Mouse (Mus musculus): Measurements from ENCODE around the gene Pgap2. TPM values are rescaled to one million over a fixed set of nuclear protein-coding genes. Genes with fewer than 3 reads are reported as not detected.
"Not testable (repeated sequence)": the region's sequence is repeated elsewhere in the genome, so short reads cannot be mapped to it uniquely, and the experiment has no call there.

The Pgap2 gene
- total RNA-seq, 2 experiments from 2014 or later, result 27.1 to 29.1 TPM

DNA sequence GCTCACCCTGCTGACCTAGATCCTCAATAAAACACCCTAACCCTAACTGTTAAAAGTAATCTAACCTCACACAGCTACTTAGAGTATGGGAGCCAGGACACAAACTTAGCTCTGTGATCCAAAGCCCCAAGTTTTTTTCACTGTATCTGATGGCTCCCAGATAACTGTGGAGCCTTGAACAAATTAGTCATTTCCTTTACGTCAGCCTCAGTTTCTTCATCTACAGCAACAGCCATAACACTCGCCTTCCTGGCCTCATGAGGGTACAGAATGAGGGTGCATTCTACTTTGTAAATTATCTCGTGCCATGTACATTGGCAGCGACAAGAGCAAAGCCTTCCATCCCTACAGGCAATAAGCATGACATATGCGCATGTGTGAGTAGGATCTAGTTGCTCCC, 32.4 kb downstream of the Pgap2 start:
- no peak for DNase-seq

DNA sequence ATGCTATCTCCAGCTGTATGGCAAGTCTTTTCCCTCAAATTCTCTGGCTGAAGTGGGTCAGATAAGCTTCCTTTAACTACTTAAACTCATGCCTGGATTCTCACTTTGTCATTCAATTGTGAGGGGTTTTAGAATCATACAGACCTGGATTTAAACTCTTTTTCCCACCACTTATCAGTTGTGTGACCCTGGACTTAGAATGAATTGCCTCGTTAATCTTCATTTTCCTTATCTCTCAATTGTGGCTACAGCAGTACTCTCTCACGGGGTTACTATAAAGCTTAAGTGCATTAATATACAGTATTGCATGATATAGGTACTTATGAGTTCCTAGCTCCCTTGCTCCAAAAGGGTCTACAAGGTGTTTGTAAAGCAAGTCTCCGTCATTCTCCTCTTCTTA, 32.9 kb downstream of the Pgap2 start:
- no peak for DNase-seq

DNA sequence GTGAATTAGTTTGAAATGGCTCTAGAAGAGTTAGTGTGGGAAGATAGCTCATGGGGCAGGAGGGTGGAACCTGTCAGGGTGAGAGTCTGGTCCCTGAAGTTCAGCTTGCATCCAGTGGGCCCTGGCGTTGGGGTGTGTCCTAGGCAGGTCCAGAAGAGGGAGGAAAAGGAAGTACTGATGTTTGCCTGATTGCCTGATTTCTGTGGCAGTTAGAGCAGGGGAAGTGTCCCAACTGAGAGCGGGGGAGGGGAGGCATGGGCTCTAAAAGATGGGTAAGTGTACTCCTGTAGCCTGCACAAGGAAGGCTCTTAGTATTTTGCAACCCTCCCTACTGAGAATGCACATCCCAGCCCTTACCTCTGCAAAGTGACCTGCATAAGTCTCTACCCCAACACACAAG, 33.9 kb downstream of the Pgap2 start:
- no peak for DNase-seq

DNA sequence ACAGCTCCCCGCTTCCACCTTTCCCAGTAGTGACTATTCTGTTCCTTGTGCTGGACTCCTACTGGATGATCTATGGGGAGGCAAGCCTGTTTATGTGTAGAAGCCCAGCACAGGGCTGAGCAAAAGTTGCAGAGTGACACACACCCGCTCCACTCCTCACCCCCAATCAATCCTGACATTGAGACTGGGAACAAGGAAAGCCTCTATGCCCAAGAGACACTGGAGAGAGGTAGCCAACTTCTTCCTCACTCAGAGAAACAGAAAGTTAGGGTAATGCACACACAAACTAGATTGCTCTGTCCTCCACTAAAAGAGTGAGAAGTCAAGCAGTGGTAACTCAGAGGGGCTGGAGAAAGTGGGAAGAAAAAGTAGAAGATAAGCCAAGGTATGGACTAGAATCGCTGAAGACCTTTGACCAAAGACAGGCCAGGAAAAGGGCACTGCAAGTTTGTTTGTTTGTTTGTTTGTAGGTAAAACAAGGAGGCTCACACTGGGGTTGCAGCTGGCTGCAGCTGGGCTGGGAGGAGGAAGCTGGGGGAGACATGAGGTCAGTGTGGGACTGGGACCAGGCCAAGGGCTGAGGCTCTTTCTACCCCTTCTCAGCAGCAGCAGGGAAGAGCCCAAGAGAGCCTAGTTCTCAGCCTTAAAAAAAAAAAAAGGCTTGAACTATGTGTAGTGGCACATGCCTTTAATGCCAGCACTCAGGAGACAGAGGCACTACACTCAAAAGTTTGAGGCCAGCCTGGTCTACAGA, 35.0 kb downstream of the Pgap2 start:
- no peak for DNase-seq

DNA sequence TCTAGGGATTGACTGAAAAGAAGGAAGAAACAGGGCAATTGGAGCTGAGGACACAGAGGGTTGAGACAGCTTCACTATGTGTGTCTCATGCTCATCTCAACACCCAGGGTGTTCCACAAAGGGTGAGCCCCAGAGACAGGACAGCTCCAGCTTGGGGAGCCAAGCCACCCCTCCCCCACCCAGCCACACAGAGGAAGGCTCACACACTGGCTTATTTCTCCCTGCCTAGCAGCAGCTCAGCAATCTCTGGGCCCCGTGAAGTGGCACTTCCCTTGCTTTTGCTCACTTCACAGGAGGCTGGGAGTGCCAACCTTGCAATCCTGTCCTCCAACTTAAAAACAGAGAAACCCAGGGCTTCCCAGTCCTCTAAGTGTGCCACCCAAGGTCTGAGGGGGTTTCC, 35.8 kb downstream of the Pgap2 start:
- DNase-seq, result no peak

DNA sequence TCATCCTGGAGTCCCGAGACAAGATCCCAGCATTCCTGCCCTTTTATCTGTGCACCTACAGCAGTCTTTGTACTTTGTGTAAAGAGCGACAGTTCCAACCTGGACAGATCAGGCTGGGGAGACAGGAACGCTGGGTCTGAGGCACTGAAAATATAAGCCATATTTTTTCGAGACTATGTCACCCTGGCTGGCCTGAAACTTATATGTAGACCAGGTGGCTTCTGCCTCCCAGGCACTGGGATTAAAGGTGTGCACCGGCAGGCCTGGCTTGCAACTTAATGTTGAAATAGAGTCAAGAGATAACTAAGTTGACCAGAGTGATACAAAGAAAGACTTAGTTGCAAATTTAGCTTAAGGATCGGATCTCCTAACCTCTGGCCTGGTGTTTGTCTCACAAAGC, 36.3 kb downstream of the Pgap2 start:
- DNase-seq, result no peak

DNA sequence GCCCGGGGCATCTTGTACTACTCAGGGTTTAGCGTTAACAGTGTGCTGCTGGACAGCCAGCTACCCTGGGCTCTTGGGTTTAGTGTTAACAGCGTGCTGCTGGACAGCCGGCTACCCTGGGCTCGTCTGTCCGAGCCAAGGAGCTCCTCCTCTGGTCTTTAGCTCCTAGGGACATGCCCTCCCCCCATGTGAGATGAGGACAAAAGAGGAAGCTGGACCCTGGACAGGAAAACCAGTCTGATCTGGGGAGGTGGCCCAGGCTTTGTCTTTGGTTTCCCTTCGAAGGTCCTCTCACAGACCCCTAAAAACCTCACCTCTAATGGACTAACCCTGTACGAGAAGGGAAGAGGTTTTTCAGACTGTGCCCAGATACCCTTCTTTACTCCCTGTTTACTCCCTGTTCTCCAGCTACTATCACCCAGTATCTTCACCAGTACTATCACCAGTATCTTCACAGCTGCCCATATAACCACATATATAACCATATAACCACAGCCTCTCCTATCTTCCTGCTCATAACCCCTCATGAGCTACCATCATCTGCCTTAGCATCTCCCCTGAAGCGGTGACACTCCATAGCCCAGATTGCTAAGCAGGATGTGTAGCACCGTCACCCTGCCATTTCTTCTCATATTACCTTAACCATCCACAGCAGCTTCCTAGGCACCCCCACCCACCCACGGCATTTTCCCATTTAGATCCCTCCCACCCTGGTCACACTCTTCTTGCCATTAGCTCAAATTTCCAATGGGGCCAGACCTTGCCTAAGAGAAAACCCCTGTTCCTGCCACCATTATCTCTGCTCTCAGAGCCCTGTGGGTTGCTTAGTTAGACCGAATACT, 37.2 kb downstream of the Pgap2 start:
- DNase-seq, result no peak

DNA sequence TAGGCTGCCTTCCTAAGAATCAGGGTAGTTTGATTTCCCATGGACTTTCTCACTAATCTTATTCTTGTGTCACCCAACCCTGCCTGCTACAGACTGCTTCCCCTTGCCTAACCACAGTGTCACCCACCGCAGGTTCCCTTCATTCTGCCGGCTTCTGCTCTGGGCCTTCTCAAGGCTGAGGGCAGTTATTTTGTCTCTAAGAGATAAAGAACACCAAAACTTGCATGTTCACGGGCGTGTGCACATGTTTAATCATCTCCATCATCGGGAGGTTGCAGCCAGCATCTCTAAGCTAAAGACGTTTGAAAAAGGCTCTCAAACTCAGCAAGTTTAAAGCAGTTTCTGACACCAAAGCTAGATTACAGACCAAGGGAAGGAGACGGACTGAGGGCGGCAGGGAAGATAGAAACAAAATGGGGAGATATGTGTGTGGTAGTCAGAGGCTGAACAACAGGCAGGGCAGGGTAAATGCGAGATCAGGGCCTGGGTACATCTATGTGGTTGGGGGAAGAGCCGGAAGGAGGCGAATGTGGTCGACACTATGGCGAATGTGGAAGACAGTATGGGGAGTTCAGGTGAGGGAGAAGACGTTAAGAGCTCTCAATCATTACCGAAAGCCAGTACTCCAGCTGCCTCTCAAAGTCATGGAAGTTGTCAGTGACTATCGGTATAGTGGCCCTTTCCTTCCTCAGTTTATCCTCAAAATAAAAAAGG, 38.8 kb downstream of the Pgap2 start:
- no peak for DNase-seq

DNA sequence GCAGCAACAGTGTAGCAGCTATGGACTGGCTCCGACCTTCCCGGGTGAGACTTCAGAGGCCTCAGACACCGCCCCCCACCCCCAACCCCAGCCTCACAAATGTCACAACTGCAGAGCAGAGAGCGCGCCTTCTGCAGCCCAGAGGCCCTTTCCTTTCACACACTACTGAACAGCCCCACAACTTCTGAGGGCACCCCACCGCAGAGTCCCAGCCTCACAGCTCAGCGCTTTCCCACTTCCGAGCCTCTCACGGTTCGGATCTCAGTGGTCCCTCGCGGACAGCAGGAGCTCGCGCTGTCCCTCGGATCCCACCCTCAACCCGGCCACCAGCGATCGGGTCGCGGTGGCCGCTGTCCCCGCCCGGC, 39.5 kb downstream of the Pgap2 start:
- no peak for DNase-seq

DNA sequence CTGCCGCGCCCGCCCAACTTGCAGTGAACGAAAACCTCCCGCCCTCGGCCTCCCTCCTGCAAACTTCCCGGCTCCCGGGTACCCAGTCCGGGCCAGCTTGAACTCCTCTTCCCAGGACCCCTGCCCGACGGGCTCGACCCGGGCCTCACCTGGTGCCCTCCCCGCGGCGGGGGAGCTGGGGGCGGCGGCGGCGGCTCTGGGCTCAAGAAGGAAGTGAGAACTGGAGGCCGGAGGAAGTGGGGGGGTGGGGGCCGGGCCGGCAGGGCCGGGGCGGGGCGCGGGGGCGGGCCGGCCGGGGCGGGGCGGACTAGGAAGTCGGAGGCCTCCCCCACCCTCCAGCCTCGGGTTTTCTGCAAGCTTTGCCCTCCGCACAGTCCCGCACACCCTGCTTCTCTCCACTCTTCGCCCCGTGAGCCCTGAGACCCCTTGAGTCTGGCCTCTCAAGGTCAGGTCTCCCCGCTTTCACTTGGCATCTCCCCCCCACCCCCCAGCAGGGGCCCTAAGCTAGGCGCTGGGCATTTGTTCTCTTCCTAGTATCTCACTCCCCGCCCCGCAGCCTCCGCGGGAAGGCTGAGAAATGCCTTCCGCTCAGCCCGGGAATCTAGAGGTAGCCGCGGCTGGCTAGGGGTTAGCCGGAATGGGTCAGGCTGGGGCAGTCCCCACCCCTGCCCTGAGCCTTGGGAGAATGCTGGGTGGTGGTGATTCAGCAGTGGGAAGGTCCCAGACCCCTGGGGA, 40.1 kb downstream of the Pgap2 start:
- peak in 1 of 2 experiments; percentile 57 for DNase-seq

DNA sequence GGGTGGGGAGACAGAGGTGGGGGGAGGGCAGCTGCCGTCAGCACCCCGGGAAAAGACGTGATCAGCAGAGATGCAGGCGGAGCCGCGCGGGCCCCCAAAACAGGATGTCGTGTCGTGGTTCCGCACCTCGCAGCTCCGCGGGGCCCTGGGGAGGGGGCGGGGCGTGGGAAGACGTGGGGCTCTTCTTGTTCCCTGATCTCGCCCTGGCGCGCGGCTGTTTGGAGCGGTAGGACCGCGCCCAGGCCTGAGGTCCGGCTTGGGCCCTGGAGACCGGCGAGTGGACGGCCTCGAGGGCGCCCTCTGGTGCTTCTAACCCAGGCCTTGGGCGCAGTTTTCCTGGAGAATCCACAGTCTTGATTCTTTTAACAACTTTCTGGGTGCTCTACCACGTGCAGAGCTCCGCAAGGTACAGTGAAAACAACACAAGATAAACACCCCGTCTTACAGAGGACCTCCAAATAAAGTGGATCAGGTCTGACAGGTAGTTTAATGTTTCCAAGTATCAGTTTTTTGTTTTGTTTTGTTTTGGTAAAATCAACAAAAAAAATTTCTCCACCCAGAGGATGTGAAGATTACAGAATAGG, 40.7 kb downstream of the Pgap2 start:
- peak; percentile 84 to 86 for DNase-seq

DNA sequence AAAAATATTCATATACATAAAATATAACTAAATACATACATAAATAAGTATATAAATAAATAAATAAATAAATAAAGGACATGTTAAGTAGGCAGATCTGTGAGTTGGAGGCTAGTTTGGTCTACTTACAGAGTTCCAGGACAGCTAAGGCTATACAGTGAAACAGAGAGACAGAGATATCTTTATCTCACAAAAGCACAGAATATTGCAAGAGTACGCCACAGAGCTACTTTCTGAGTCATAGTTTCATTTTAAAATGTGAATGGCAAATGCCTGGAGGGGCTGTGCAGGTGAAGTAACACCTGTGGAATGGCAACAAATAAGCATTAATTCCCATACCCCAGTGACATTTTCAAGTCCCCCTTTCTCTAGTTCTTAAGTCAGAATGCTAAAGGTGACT, 43.6 kb downstream of the Pgap2 start:
- DNase-seq, result no peak

DNA sequence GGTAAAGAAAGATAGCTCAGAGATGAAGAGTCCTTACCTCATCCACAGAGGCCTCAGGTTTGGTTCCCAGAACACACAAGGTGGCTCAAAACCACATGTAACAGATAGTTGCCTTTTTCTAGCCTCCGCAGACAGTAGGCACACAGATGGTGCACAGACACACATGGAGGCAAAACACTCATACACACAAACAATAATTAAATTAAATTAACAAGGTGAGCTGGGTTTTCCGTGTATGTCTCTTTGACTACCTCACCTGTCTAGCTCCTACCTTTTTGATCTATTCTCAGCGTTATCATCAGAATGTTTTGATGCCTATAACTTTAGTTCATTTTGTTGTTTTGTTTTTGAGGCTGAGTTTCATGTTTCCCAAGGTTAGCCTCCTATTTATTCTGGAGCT, 45.9 kb downstream of the Pgap2 start, which contains the start of gene Rhog:
Rhog (minus strand) TSS at position 101 of the 400 bp plus-strand sequence.
- no peak for DNase-seq

DNA sequence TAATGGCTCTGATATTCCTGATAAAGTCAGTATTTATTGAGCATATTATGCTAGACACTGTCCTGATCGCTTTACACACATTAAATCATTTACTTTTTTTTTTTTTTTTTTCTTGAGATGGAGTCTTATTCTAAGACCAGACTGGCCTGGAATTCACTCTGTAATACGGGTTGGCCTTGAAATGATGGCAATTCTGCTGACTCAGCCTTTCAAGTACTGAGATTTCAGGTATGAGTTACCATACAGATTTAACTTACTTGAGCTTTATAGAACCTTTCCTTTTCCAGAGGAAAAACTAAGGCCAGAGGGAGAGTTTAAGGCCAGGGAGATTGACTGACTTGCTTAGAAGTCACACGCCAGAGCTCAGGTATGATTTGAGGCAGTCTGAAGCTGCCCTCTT, 46.6 kb downstream of the Pgap2 start:
- no peak for DNase-seq

DNA sequence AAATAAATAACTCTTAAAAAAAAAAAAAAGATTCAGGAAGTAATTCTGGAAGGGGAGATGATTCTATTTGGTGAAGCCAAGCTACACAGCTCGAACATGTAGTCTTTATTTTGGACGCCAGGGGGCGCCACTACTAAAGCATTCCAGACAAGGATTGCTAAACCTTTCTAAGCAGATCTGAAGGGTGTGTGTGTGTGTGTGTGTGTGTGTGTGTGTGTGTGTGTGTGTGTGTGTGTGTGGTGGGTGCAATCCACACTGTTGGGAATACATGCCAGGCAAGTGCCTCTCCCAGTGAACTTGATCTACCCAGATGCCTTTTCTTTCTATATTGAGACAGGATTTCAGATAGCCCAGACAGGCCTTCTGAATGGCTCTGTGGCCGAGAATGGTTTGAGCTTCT, 48.2 kb downstream of the Pgap2 start:
- peak; percentile 68 for DNase-seq

DNA sequence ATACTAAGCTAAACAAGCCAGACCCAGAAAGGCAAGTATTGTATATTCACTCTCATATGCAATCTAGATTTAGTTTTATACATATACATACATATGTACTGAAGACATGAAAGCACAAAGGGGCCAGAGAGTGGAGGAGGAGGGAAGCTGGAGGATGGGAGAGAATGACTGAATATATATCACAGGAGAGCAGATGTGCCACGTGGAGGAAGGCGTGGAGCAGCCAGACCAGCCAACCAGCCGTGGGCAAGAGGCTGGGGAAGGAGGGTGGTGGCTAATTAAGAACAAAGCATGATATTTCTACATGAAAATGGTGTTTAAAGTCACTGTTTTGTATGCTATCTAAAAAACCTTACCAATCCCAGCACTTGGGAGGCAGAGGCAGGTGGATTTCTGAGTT, 48.7 kb downstream of the Pgap2 start:
- DNase-seq, result no peak

DNA sequence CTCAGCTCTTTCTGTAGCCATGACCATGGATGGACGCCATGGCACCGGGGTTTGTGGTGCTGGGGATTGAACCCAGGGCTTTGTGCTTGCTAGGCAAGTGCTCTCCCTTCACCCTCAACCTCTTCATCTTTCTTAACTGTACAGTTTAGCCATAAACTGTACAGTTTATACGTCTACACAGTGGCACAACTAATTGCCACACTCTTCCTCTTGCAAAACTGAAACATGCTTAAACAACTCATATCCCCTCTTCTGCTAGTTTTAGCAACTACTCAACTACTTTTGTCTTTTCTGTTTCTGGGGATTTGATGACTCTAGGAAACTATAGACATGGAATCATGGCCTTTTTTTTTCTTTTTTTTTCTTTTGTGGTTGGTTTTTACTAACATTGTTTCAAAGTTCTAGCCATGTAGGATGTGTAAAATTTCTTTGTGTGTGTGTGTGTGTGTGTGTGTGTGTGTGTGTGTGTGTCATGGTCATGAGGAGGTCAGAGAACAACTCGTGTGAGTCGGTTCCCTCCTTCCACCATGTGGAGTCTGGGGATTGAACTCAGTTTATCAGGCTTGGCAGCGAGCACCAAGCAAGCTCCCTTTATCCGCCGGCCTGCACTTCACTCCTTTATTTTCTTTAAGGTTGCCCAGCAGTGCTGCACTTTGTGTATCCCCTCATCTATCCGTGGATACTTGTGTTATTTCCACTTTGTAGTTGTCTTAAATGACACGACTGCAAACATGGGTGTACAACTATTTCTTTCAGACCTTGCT, 49.9 kb downstream of the Pgap2 start:
- no peak for DNase-seq

DNA sequence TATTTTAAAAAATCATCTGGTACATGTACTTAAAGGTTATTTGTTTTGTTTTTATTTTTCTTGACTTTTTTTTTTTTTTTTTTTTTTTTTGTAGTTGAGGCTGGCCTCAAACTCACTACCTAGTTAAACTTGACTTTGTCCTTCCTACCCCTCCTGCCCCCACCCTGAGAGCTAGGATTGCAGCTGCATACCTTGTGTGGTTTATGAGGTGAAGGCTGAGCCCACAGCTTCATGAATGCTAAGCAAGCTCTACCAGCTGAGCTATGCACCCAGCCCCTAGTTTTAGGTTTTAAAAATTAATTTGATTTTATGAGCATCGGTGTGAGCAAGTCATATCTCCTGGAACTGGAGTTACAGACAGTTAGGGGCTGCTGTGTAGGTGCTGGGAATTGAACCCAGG, 50.5 kb downstream of the Pgap2 start:
- DNase-seq, result no peak

DNA sequence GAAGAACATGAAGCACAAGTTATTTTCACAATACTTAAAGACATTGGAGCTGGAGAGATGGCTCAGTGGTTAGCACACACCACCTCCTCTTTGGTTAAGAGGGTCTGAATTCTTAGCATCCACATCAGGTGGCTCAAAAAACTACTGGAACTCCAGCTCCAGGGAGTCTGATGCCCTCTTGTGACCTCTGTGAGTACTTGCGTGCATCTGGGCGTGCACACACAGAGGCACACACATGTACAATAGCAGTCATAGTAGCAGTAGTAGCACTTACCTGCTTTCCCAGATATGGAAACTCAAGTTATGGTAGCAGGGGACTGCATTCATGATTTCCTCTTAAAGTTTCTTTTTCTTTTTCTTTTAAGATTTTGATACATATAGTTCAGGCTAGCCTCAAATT, 53.0 kb downstream of the Pgap2 start:
- no peak for DNase-seq

DNA sequence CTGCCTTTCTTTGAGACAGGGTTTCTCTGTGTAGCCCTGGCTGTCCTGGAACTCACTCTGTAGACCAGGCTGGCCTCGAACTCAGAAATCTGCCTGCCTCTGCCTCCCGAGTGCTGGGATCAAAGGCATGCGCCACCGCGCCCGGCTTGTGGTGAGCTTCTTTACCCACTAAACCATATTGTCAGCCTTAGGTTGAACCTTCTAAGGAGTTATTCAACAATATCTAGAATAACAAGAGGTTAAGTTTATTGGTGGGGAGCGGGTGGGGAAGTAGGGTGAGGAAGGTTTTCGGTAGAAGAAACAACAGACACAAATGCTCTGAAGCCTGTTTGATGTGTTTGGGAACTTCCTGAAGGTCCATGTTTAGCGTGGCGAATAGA, 56.0 kb downstream of the Pgap2 start:
- not testable (repeated sequence) for DNase-seq

DNA sequence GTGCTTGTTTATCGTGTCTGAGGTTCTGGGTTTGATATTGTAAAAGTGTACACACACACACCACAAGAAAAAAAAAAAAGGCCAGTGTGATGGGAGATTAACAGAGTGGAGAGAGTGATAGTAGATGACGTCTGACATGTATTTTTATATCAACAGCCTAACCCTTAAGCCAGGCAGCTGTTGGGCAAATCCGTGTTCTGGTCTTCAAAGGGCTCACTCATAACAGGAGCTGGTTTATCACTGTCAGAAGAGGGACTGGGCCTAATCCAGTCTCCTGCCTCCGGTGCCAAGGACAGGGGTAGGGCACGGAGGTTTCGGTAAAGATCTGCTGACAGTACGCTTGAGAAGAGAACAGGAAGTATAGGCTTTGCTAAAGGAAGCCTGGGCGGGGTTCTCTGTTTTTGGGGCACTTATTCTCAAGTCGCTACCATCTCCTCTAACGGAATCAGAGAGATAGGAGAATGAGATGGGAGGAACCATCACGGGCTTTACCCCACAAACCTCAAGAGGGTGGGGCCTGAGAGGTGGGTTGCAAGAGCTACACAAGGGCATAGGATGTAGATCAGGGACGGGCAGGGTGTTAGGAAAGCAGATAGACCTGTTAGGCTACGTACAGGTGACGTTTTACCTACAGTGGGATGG, 56.5 kb downstream of the Pgap2 start:
- no peak for DNase-seq

All from layer of hippocampus, postnatal 36 days (tissue).